Mouse (Mus musculus): ENCODE results near the gene Ift122. TPM values are rescaled to one million over a fixed set of nuclear protein-coding genes. Genes with fewer than 3 reads are reported as not detected.
A peak's percentile ranks its signal among the peaks of the same experiment; 100 is the strongest.

Gene Ift122
- 3.0 and 3.1 TPM in 2 replicates for polyA plus RNA-seq (2012; rRNA removed)

GRCm38 (mm10) chr6:115853091-115853813, at the start of gene Ift122, which contains the start of gene Mbd4:
TSS of gene Ift122 (plus strand) at chr6:115853470.
TSS of gene Mbd4 (minus strand) at chr6:115853371.
- under 1% methylated on average over 51 of the region's 51 CpGs for WGBS
- TF ChIP-seq CTCF (IDR thresholded peaks at IDR 0.05; ENCODE audit: extremely low read depth, insufficient read length, insufficient replicate concordance, low read depth, low read length) (peak; percentile 31; the same call in 1 of the 2 replicates), POLR2A (IDR thresholded peaks at IDR 0.05; ENCODE audit: low read depth, low read length) (no peak)
- H3K27me3 ChIP-seq (ENCODE audit: control insufficient read depth, insufficient read depth, low read length), result no peaks in the 10 kb centered on the region
- peaks cover 3% of the 10 kb centered on the region; the same call in 1 of the 2 replicates for H3K36me3 ChIP-seq (ENCODE audit: control insufficient read depth, insufficient read depth, low read length)
- H3K4me3 ChIP-seq (ENCODE audit: low read depth, low read length), result peak within 1 kb of the TSS; percentile 71
- 0 out of 2 replicates have a peak, but pooled peaks cover 2% of the 10 kb centered on the region for H3K4me1 ChIP-seq (ENCODE audit: control insufficient read depth, insufficient read depth, insufficient read length, low read length)
- H3K27ac ChIP-seq (ENCODE audit: insufficient read depth, low read depth, low read length), result peak within 1 kb of the TSS; percentile 48

- Histone ChIP-seq H3K4me1 (ENCODE audit: control insufficient read depth, insufficient read depth, insufficient read length, low read length) (peaks cover 9% of the 10 kb centered on the region; the same call in 1 of the 2 replicates), H3K27me3 (ENCODE audit: control insufficient read depth, insufficient read depth, low read length) (no peaks in the 10 kb centered on the region), H3K27ac (ENCODE audit: insufficient read depth, low read depth, low read length) (no peak overlapping the region), H3K4me3 (ENCODE audit: low read depth, low read length) (no peak overlapping the region), H3K36me3 (ENCODE audit: control insufficient read depth, insufficient read depth, low read length) (peaks cover 34% of the 10 kb centered on the region)
- 41% methylated on average over 16 of the region's 16 CpGs for WGBS
- TF ChIP-seq POLR2A (IDR thresholded peaks at IDR 0.05; ENCODE audit: low read depth, low read length) (no peak), CTCF (IDR thresholded peaks at IDR 0.05; ENCODE audit: extremely low read depth, insufficient read length, insufficient replicate concordance, low read depth, low read length) (peak; percentile 45; the same call in 1 of the 2 replicates)
These were observed 49.5 kb upstream of the Ift122 start for GRCm38 (mm10) chr6:115803541-115804382.

- H3K27me3 ChIP-seq (ENCODE audit: control insufficient read depth, insufficient read depth, low read length), result no peaks in the 10 kb centered on the region
- H3K27ac ChIP-seq (ENCODE audit: insufficient read depth, low read depth, low read length), result no peak overlapping the region
- peaks cover 9% of the 10 kb centered on the region; the same call in 1 of the 2 replicates for H3K4me1 ChIP-seq (ENCODE audit: control insufficient read depth, insufficient read depth, insufficient read length, low read length)
- H3K36me3 ChIP-seq (ENCODE audit: control insufficient read depth, insufficient read depth, low read length), result peaks cover 32% of the 10 kb centered on the region
- 63% methylated on average over 10 of the region's 10 CpGs for WGBS
- H3K4me3 ChIP-seq (ENCODE audit: low read depth, low read length), result no peak overlapping the region
- TF ChIP-seq POLR2A (IDR thresholded peaks at IDR 0.05; ENCODE audit: low read depth, low read length), result no peak
- no peak for TF ChIP-seq CTCF (IDR thresholded peaks at IDR 0.05; ENCODE audit: extremely low read depth, insufficient read length, insufficient replicate concordance, low read depth, low read length)
These were observed 48.7 kb upstream of the Ift122 start for GRCm38 (mm10) chr6:115804432-115805192.

DNA sequence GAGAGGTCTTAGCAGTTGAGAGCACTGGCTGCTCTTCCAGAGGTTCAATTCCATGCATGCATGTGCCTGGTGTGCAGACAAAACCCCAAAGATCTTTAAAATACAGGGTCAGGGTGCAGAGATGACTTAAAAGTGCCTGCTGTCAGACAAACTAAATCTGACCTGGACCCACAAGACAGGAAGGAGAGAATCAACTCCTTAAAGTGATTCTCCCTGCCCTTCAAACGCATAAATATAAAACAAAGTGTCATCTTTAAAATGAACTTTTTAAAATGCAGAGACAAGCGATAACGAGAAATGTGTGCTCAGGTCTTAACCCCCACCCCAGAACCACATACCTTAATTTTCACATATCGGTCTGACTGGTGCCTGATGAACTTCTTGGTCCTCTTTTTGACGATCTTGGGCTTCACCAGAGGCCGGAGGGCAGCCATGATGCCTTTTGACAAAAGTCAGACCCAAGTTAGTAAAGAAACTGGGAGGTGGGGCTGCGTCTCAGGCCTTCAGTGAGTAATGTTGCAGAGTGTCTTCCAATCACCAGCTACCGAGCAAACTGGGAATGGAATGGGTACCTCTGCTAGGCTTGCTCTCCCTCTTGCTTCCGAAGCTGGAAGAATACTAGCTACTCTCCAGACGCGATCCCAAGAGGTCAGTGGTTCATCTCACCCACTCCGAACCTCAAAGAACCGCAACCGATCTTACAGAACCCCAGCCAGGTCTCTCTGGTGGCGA, 45.6 kb upstream of the Ift122 start:
- Histone ChIP-seq H3K4me1 (ENCODE audit: control insufficient read depth, insufficient read depth, insufficient read length, low read length) (peaks cover 9% of the 10 kb centered on the region; the same call in 1 of the 2 replicates), H3K27ac (ENCODE audit: insufficient read depth, low read depth, low read length) (peak overlapping the region; percentile 18; the same call in 1 of the 2 replicates), H3K36me3 (ENCODE audit: control insufficient read depth, insufficient read depth, low read length) (peaks cover 29% of the 10 kb centered on the region), H3K27me3 (ENCODE audit: control insufficient read depth, insufficient read depth, low read length) (no peaks in the 10 kb centered on the region), H3K4me3 (ENCODE audit: low read depth, low read length) (peak overlapping the region; percentile 81)
- WGBS, result 2% methylated on average over 15 of the region's 15 CpGs
- TF ChIP-seq CTCF (IDR thresholded peaks at IDR 0.05; ENCODE audit: extremely low read depth, insufficient read length, insufficient replicate concordance, low read depth, low read length), result no peak
- TF ChIP-seq POLR2A (IDR thresholded peaks at IDR 0.05; ENCODE audit: low read depth, low read length), result no peak

DNA sequence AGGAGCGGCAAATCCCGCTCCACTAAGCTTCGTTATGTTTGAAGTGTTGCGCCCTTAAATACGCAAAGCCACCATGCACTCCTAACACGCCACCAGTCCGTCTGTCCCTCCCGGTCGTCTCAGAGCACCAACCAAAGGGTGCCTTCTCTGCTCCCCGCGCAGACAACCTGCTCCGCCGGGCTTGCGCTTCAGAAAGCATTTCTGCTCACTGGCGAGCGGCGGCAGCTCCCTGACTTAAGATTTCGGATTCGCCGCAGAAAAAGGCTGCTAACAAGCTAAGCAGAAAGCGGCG, 45.1 kb upstream of the Ift122 start:
- TF ChIP-seq POLR2A (IDR thresholded peaks at IDR 0.05; ENCODE audit: low read depth, low read length) (no peak), CTCF (IDR thresholded peaks at IDR 0.05; ENCODE audit: extremely low read depth, insufficient read length, insufficient replicate concordance, low read depth, low read length) (no peak)
- peaks cover 9% of the 10 kb centered on the region; the same call in 1 of the 2 replicates for H3K4me1 ChIP-seq (ENCODE audit: control insufficient read depth, insufficient read depth, insufficient read length, low read length)
- H3K36me3 ChIP-seq (ENCODE audit: control insufficient read depth, insufficient read depth, low read length), result peaks cover 29% of the 10 kb centered on the region
- 0% methylated on average over 22 of the region's 22 CpGs for WGBS
- peak overlapping the region; percentile 18 for H3K27ac ChIP-seq (ENCODE audit: insufficient read depth, low read depth, low read length)
- H3K4me3 ChIP-seq (ENCODE audit: low read depth, low read length), result peak overlapping the region; percentile 81
- H3K27me3 ChIP-seq (ENCODE audit: control insufficient read depth, insufficient read depth, low read length), result no peaks in the 10 kb centered on the region

Measured in small intestine, adult 2 months (tissue).